Mouse (Mus musculus): Measurements from ENCODE around the gene Map2k6.

- TF ChIP-seq CTCF (IDR thresholded peaks at IDR 0.05; ENCODE audit: low read depth, low read length): no peak
- no peak for TF ChIP-seq POLR2A (IDR thresholded peaks at IDR 0.05; ENCODE audit: extremely low read depth, insufficient read depth, low read length)
These were observed 152.6 kb downstream of the Map2k6 start for GRCm38 (mm10) chr11:110551471-110551967.

Data from liver, adult 2 months (tissue).